Comparison of ENCODE assay signal across 9 mouse cellular contexts in the genomic region with DNA sequence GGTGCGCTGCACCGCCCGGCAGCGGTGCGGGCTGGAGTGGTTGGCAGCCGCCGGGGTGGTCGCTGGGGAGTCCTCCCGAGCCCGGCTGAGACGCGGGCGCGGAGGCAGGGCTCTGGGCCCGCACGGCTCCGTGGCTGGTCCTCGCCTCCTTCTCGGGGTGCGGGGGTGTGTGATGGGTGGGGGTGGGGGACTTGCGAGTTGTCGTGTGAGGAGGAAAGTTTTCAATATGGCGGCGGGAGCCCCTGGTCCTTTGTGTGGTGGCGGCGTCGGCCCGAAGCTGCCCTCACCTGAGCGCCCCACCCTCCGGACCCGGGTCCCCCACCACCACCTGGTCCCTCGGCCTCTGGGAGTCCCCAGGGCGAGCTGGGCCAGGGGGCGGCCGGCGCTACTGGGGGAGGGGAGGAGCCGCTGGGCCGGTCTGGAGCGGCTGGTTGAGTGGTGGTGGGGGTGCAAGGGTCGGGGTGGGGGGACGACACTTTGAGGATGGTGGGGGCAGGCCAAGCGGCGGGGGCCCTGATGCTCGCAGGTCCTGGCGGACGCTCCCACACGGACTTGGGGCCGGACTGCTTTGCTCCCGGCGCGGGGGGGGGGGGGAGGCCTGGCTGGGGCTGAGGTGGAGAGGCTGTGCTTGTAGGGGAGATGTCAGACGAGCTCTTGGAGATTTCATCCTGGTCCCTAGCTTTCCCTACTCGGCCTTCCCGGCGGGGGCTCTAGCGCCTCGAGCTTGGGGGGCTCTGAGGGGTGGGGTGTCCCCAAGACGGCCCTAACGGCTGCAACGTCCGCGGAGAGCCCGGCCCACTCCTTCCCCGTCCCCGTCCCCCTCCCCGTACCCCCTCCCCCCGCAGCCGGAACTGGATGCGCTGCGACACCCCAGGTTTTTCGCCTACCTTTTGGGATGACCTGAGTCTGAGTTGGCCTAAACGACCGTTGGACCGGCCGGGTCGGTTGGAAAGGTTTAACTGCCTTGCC. TPM values are rescaled to one million over a fixed set of nuclear protein-coding genes. Genes with fewer than 3 reads are reported as not detected.
DNase-seq lines count a peak whose midpoint lies in the region; ATAC-seq lines count a peak whose summit lies in the region.
"Had no signal": no experiment of that assay in that cellular context is flagged by ENCODE, and none has a peak within 500 bp of the region (broad histone marks: within the 10 kb centered on the region; RNA-seq: fewer than 3 reads in every experiment).

No protein-coding gene starts in this region.

- no peaks in the 10 kb centered on the region for H3K36me3 ChIP-seq in hindbrain, embryonic 16.5 days (ENCODE audit: control insufficient read depth, insufficient read depth, low read length)
- H3K36me3 ChIP-seq in midbrain, embryonic 12.5 days, result no peaks in the 10 kb centered on the region

- no peak overlapping the region for H3K27ac ChIP-seq in brown adipose tissue, adult 24 weeks (replicated peaks; ENCODE audit: low read depth, low read length)
- peak overlapping the region; percentile 93 for H3K27ac ChIP-seq in hindbrain, embryonic 16.5 days (ENCODE audit: low read depth, low read length)
- peak overlapping the region; percentile 95 for H3K27ac ChIP-seq in midbrain, embryonic 12.5 days (replicated peaks)

- H3K9ac ChIP-seq in hindbrain, embryonic 16.5 days (ENCODE audit: low read depth, low read length), result peak overlapping the region; percentile 99
- peak overlapping the region; percentile 100 for H3K9ac ChIP-seq in midbrain, embryonic 12.5 days (replicated peaks)

- H3K4me2 ChIP-seq in hindbrain, embryonic 16.5 days (ENCODE audit: low read length), result peak overlapping the region; percentile 69
- peak overlapping the region; percentile 70 for H3K4me2 ChIP-seq in midbrain, embryonic 12.5 days (replicated peaks)

- H3K27me3 ChIP-seq in hindbrain, embryonic 16.5 days (replicated peaks; ENCODE audit: control insufficient read depth, insufficient read depth, low read length), result no peaks in the 10 kb centered on the region
- H3K27me3 ChIP-seq in midbrain, embryonic 12.5 days, result no peaks in the 10 kb centered on the region

- no peaks in the 10 kb centered on the region for H3K9me3 ChIP-seq in hindbrain, embryonic 16.5 days (ENCODE audit: control insufficient read depth, low read length)
- H3K9me3 ChIP-seq in midbrain, embryonic 12.5 days, result no peaks in the 10 kb centered on the region

- intact Hi-C loops in left cerebral cortex, postnatal 25 days (cut with DNase I), result no loop called here

- H3K4me1 ChIP-seq in brown adipose tissue, adult 24 weeks (ENCODE audit: control insufficient read depth, insufficient read depth, insufficient read length, low read length), result peaks cover 4% of the 10 kb centered on the region; the same call in 1 of the 2 replicates
- H3K4me1 ChIP-seq in hindbrain, embryonic 16.5 days (ENCODE audit: control insufficient read depth, insufficient read depth, low read depth, low read length), result peaks cover 20% of the 10 kb centered on the region
- H3K4me1 ChIP-seq in midbrain, embryonic 12.5 days, result peaks cover 31% of the 10 kb centered on the region

- 1% methylated on average over 44 of the region's 76 CpGs for WGBS in hindbrain, embryonic 16.5 days
- WGBS in midbrain, embryonic 12.5 days, result under 1% methylated on average over 55 of the region's 76 CpGs

- no peak for ATAC-seq in CD4-positive, CD25-positive, alpha-beta regulatory T cell, adult 4 months
- ATAC-seq in hindbrain, embryonic 16.5 days, result 0 out of 2 replicates have a peak, but pooled peaks have one; percentile 2
- ATAC-seq in midbrain, embryonic 12.5 days (ENCODE audit: low FRiP score, low read depth), result peak; percentile 27

- peak; percentile 69 for DNase-seq in CD4-positive, CD25-positive, alpha-beta regulatory T cell, adult 2 months (ENCODE audit: low read depth, low spot score)
- peak; percentile 14 to 16 for DNase-seq in frontal cortex, postnatal 14 days (ENCODE audit: low spot score in 2 of 2)
- DNase-seq in left cerebral cortex, postnatal 25 days (ENCODE audit: low spot score in 2 of 2), result peak; percentile 24 to 29
- peak; percentile 39 to 43 for DNase-seq in spleen, postnatal 10 days (ENCODE audit: low spot score in 2 of 2)

- peak overlapping the region; percentile 91 for H3K4me3 ChIP-seq in brown adipose tissue, adult 24 weeks (ENCODE audit: insufficient read depth, low read depth, low read length)
- peak overlapping the region; percentile 100 for H3K4me3 ChIP-seq in hindbrain, embryonic 16.5 days (ENCODE audit: low read length)
- H3K4me3 ChIP-seq in midbrain, embryonic 12.5 days, result peak overlapping the region; percentile 100

RNA-seq across cellular contexts. Expression of a gene that starts 1.1 kb away (rescaled TPM):
- 10 to 100 TPM; 15.5 to 18.1 TPM for polyA plus RNA-seq in CD4-positive, CD25-positive, alpha-beta regulatory T cell, adult 4 months (2017; shearing (Covaris generic))
- polyA plus RNA-seq in brown adipose tissue, adult 24 weeks (2012; ENCODE audit: insufficient read depth, insufficient read length, missing spikeins), result 6.8 and 8.9 TPM in 2 replicates
- 49.9 and 58.9 TPM in 2 replicates for polyA plus RNA-seq in hindbrain, embryonic 16.5 days (2015; fragmentation: Nextera tagmentation; extraction: Ambion mirVana)
- 10 to 100 TPM; 64.2 to 65.5 TPM for total RNA-seq in left cerebral cortex, postnatal 25 days (2021)
- polyA plus RNA-seq in midbrain, embryonic 12.5 days (2016; fragmentation: Nextera tagmentation; extraction: Ambion mirVana), result 102 and 111 TPM in 2 replicates

RNA-seq across cellular contexts. Expression of a gene that starts 11.6 kb away (rescaled TPM):
- not detected for polyA plus RNA-seq in CD4-positive, CD25-positive, alpha-beta regulatory T cell, adult 4 months (2017; shearing (Covaris generic))
- polyA plus RNA-seq in brown adipose tissue, adult 24 weeks (2012; ENCODE audit: insufficient read depth, insufficient read length, missing spikeins), result not detected in 2 replicates
- not detected in 2 replicates for polyA plus RNA-seq in hindbrain, embryonic 16.5 days (2015; fragmentation: Nextera tagmentation; extraction: Ambion mirVana)
- total RNA-seq in left cerebral cortex, postnatal 25 days (2021), result not detected
- not detected in 2 replicates for polyA plus RNA-seq in midbrain, embryonic 12.5 days (2016; fragmentation: Nextera tagmentation; extraction: Ambion mirVana)
- total RNA-seq: left cerebral cortex, postnatal 36 days had no signal

Comparison
In these comparisons a context has a peak if more than half of its experiments do, and no peak if none do; other contexts are left out.
1. DNase-seq: peak in every context shown above with its lines; median percentile 69 in CD4-positive, CD25-positive, alpha-beta regulatory T cell, adult 2 months; 41 in spleen, postnatal 10 days; 26 in left cerebral cortex, postnatal 25 days; 15 in frontal cortex, postnatal 14 days.